Mouse (Mus musculus) heart, embryonic 11.5 days (tissue): ENCODE measurements at regions not wholly inside any gene's neighbourhood (a gene's known extent, or its start where the extent isn't known, plus 50 kb on each side); places are given as distances from the start of the nearest gene placed in this dataset.

Source experiments
- ATAC-seq: fragments of 200-750 bp; cut with Nextera tagmentation; replicated peaks from 2 replicates; pipeline ENCODE4 v1.8.0; 2017; ENCODE audit warnings: moderate library complexity; ENCODE audit not compliant: insufficient number of reproducible peaks, low FRiP score, low TSS enrichment
- H3K27ac ChIP-seq: fragments of 300-500 bp; sonication (generic); 2 replicates; pipeline ENCODE4 v1.5.1; 2014; ENCODE audit warnings: mild to moderate bottlenecking, low read depth, low read length
- H3K27me3 ChIP-seq: fragments of 300-500 bp; sonication (generic); 2 replicates; pipeline ENCODE4 v1.6.1; 2014; ENCODE audit warnings: mild to moderate bottlenecking, low read length, mixed read lengths; ENCODE audit not compliant: control insufficient read depth, insufficient read depth
- H3K36me3 ChIP-seq: fragments of 300-500 bp; sonication (generic); 2 replicates; pipeline ENCODE4 v1.6.1; 2014; ENCODE audit warnings: mild to moderate bottlenecking, low read length, moderate library complexity, mixed read lengths; ENCODE audit not compliant: control insufficient read depth, insufficient read depth
- H3K4me1 ChIP-seq: fragments of 300-500 bp; sonication (generic); 2 replicates; pipeline ENCODE4 v1.6.1; 2014; ENCODE audit warnings: low read length; ENCODE audit not compliant: control insufficient read depth, insufficient read depth
- H3K4me2 ChIP-seq: fragments of 300-500 bp; sonication (generic); 2 replicates; pipeline ENCODE4 v1.6.1; 2014; ENCODE audit warnings: mild to moderate bottlenecking, moderate library complexity
- H3K4me3 ChIP-seq: fragments of 300-500 bp; sonication (generic); 2 replicates; pipeline ENCODE4 v1.5.1; 2014; ENCODE audit warnings: low read depth, low read length
- H3K9ac ChIP-seq: fragments of 300-500 bp; sonication (generic); 2 replicates; pipeline ENCODE4 v1.6.1; 2014; ENCODE audit warnings: mild to moderate bottlenecking, low read depth, low read length, moderate library complexity
- H3K9me3 ChIP-seq: fragments of 300-500 bp; sonication (generic); replicated peaks from 2 replicates; pipeline ENCODE4 v1.6.1; 2016; ENCODE audit warnings: low read length; ENCODE audit not compliant: control insufficient read depth
- WGBS: fragments of 180-500 bp; shearing (Covaris S2); extraction: QIAGEN DNeasy Blood & Tissue Kit; methylation state at CpG from one replicate; pipeline ENCODE4 v1.1.7; 2014; ENCODE audit not compliant: insufficient replicate concordance; 5-methylcytosine and 5-hydroxymethylcytosine counted together

GRCm38 (mm10) chr3:66592259-66592658 lies 295.6 kb upstream of the Veph1 start:
- H3K9me3 ChIP-seq = no peaks in the 10 kb centered on the region
- WGBS = 25% methylated on average over 7 of the region's 7 CpGs
- peaks cover 3% of the 10 kb centered on the region; the same call in 1 of the 2 replicates for H3K4me1 ChIP-seq
- no peak overlapping the region for H3K9ac ChIP-seq
- no peak overlapping the region for H3K4me3 ChIP-seq
- no peak for ATAC-seq
- H3K4me2 ChIP-seq = no peak overlapping the region
- H3K27ac ChIP-seq = no peak overlapping the region
- H3K27me3 ChIP-seq = no peaks in the 10 kb centered on the region
- no peaks in the 10 kb centered on the region for H3K36me3 ChIP-seq

- H3K27me3 ChIP-seq = no peaks in the 10 kb centered on the region
- ATAC-seq = no peak
- no peak overlapping the region for H3K9ac ChIP-seq
- H3K4me3 ChIP-seq = no peak overlapping the region
- 61% methylated on average over 7 of the region's 7 CpGs for WGBS
- H3K4me1 ChIP-seq = peaks cover 3% of the 10 kb centered on the region; the same call in 1 of the 2 replicates
- H3K9me3 ChIP-seq = no peaks in the 10 kb centered on the region
- H3K36me3 ChIP-seq = no peaks in the 10 kb centered on the region
- H3K27ac ChIP-seq = no peak overlapping the region
- no peak overlapping the region for H3K4me2 ChIP-seq
Measured at GRCm38 (mm10) chr3:66590775-66591174, 294.1 kb upstream of the Veph1 start.

DNA sequence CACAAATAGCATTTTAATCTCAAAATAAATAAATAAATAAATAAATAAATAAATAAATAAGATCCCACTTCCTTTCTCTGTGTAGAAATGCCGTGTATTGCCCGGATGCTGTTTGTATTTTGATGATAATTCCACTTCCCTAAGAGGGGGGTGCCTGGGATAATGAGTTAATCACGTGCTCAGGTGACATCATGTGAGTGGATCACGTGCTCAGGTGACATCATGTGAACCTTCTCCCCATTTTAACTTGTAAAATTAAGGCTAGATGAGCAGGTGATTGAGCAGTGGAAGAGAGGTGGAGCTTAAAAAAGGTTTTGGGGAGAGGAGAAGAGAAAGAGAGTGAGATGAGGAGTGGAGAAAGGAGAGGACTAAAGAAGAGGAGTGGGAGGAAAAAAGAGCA lies 292.8 kb upstream of the Veph1 start:
- peaks cover 3% of the 10 kb centered on the region; the same call in 1 of the 2 replicates for H3K4me1 ChIP-seq
- 83% methylated on average over 4 of the region's 4 CpGs for WGBS
- H3K9me3 ChIP-seq = no peaks in the 10 kb centered on the region
- no peaks in the 10 kb centered on the region for H3K27me3 ChIP-seq
- H3K36me3 ChIP-seq = no peaks in the 10 kb centered on the region
- H3K4me2 ChIP-seq = no peak overlapping the region
- no peak overlapping the region for H3K4me3 ChIP-seq
- no peak for ATAC-seq
- no peak overlapping the region for H3K9ac ChIP-seq
- no peak overlapping the region for H3K27ac ChIP-seq

GRCm38 (mm10) chr3:66584831-66585230 lies 288.2 kb upstream of the Veph1 start:
- Histone ChIP-seq H3K27me3 (no peaks in the 10 kb centered on the region), H3K9me3 (no peaks in the 10 kb centered on the region), H3K36me3 (no peaks in the 10 kb centered on the region), H3K27ac (no peak overlapping the region), H3K4me3 (no peak overlapping the region), H3K9ac (no peak overlapping the region), H3K4me1 (no peaks in the 10 kb centered on the region), H3K4me2 (no peak overlapping the region)
- ATAC-seq = no peak
- WGBS = 88% methylated on average over 9 of the region's 9 CpGs

DNA sequence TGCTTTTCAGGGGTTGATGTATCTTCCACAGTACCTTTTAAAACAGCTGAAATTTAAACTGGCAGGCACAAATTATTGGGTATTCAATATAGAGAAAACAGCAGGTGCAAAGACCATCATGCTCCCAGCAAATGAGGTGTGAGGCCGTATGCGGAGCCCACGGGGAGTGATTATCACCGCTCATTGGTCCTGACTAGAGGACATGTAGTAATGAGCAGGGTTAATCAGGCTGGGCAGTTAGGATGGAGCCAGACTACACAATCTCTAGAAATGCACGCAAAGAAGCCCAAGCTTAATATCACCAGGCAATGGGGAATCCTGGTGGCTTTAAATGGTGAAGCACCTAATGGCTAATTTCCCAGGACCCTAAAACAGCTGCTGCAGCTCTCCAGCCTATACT lies 287.5 kb upstream of the Veph1 start:
- no peak for ATAC-seq
- Histone ChIP-seq H3K27ac (no peak overlapping the region), H3K9me3 (no peaks in the 10 kb centered on the region), H3K9ac (no peak overlapping the region), H3K4me1 (no peaks in the 10 kb centered on the region), H3K36me3 (no peaks in the 10 kb centered on the region), H3K4me3 (no peak overlapping the region), H3K27me3 (no peaks in the 10 kb centered on the region), H3K4me2 (no peak overlapping the region)
- 84% methylated on average over 5 of the region's 5 CpGs for WGBS

- no peak overlapping the region for H3K4me2 ChIP-seq
- H3K27me3 ChIP-seq = no peaks in the 10 kb centered on the region
- H3K4me1 ChIP-seq = no peaks in the 10 kb centered on the region
- H3K36me3 ChIP-seq = no peaks in the 10 kb centered on the region
- WGBS = 70% methylated on average over 1 of the region's 1 CpGs
- no peak overlapping the region for H3K9ac ChIP-seq
- no peaks in the 10 kb centered on the region for H3K9me3 ChIP-seq
- no peak overlapping the region for H3K4me3 ChIP-seq
- no peak for ATAC-seq
- no peak overlapping the region for H3K27ac ChIP-seq
Measured at GRCm38 (mm10) chr3:66576659-66577058, 280.0 kb upstream of the Veph1 start.

DNA sequence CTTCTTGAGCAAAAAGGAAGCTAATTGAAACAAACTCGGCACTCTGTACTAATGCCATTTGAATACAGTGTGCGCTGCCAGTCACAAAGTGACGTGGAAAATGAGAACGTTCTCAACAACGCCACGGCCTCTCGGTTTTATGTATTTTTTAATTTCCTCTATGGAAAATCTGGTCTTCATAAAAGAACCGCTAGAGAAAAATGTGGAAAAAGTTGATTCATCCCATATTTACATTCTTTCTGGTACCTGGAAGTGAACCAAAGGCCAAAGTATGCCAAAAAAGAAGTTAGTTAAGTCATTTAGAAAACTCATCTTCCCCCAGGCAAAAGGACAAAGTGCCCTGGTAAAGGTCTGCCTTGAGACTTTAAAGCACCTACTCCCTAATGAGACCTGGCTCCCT lies 277.7 kb upstream of the Veph1 start:
- Histone ChIP-seq H3K4me2 (no peak overlapping the region), H3K4me3 (no peak overlapping the region), H3K4me1 (no peaks in the 10 kb centered on the region), H3K9ac (no peak overlapping the region), H3K27ac (no peak overlapping the region), H3K27me3 (no peaks in the 10 kb centered on the region), H3K9me3 (no peaks in the 10 kb centered on the region), H3K36me3 (no peaks in the 10 kb centered on the region)
- 85% methylated on average over 8 of the region's 8 CpGs for WGBS
- no peak for ATAC-seq

- no peak for ATAC-seq
- H3K27ac ChIP-seq = no peak overlapping the region
- no peak overlapping the region for H3K9ac ChIP-seq
- H3K36me3 ChIP-seq = no peaks in the 10 kb centered on the region
- no peaks in the 10 kb centered on the region for H3K9me3 ChIP-seq
- H3K4me3 ChIP-seq = no peak overlapping the region
- H3K27me3 ChIP-seq = no peaks in the 10 kb centered on the region
- 86% methylated on average over 12 of the region's 12 CpGs for WGBS
- no peaks in the 10 kb centered on the region for H3K4me1 ChIP-seq
- no peak overlapping the region for H3K4me2 ChIP-seq
Measured at GRCm38 (mm10) chr3:66572887-66573519, 276.4 kb upstream of the Veph1 start.

- H3K27me3 ChIP-seq = no peaks in the 10 kb centered on the region
- 60% methylated on average over 5 of the region's 5 CpGs for WGBS
- H3K4me1 ChIP-seq = no peaks in the 10 kb centered on the region
- no peak overlapping the region for H3K27ac ChIP-seq
- no peak overlapping the region for H3K4me2 ChIP-seq
- no peaks in the 10 kb centered on the region for H3K36me3 ChIP-seq
- H3K9ac ChIP-seq = no peak overlapping the region
- no peak for ATAC-seq
- no peak overlapping the region for H3K4me3 ChIP-seq
- no peaks in the 10 kb centered on the region for H3K9me3 ChIP-seq
Measured at GRCm38 (mm10) chr3:66570342-66570741, 273.7 kb upstream of the Veph1 start.
